Mouse (Mus musculus): ENCODE measurements around the gene Cyb5r3. TPM values are rescaled to one million over a fixed set of nuclear protein-coding genes. Genes with fewer than 3 reads are reported as not detected.

The Cyb5r3 gene
- polyA plus RNA-seq, 1 experiment: 707 TPM

DNA sequence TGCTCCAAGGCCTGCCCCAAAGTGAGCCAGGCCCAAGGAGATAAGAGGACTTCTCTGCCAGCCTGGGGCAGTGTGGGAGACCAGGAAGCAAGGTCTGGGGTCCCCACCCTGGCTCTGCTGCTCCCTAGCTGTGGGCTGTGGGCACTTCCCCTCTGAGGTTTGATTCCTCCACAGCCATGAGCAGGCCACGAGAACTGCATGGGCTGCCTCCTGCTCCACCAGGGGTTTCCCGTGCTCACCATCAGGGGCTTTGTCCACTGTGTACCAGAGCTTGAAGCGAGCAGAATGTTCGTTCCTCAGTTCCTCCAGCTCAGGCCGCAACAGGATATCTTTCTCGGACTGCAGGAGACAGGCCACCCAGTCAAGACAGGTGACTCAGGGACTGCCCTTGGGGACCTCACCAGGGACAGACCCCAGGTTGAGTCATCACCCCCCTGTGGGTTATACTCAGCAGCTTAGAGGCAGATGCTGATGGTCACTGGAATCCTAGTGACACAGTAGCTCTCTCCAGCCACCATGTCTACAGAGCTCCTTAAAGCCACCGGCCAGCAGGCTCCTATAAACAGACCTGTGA, 13.7 kb downstream of the Cyb5r3 start:
- no peaks in the 10 kb centered on the region for H3K27me3 ChIP-seq (ENCODE audit: control insufficient read depth, insufficient read depth, insufficient read length)
- TF ChIP-seq MYOG (IDR thresholded peaks at IDR 0.05; ENCODE audit: control insufficient read depth in 1 of 3, insufficient read depth in 1 of 3, insufficient read length in 2 of 3, low read depth in 2 of 3): peak in 1 of 3 experiments; percentile 1
- TF ChIP-seq POLR2AphosphoS2 (IDR thresholded peaks at IDR 0.05; ENCODE audit: insufficient read length, low read depth): peak; percentile 2
- TF ChIP-seq MYOD1 (IDR thresholded peaks at IDR 0.05; ENCODE audit: control insufficient read depth in 1 of 3, insufficient read length in 2 of 3, low read depth in 2 of 3): peak in 1 of 3 experiments; percentile 26
- TF ChIP-seq TCF12 (IDR thresholded peaks at IDR 0.05; ENCODE audit: insufficient read depth, poor library complexity, severe bottlenecking): no peak
- TF ChIP-seq REST (IDR thresholded peaks at IDR 0.05; ENCODE audit: insufficient read depth, insufficient read length): no peak
- no peak for TF ChIP-seq SRF (IDR thresholded peaks at IDR 0.05; ENCODE audit: control insufficient read depth, insufficient read length, low read depth)
- TF ChIP-seq CEBPB (IDR thresholded peaks at IDR 0.05; ENCODE audit: insufficient read depth, poor library complexity, severe bottlenecking): no peak
- no peak overlapping the region for H3K4me2 ChIP-seq (ENCODE audit: low read depth)
- no peaks in the 10 kb centered on the region for H3K79me2 ChIP-seq (ENCODE audit: control insufficient read depth, insufficient read depth)
- H3ac ChIP-seq (ENCODE audit: control insufficient read depth, insufficient read length): no peak overlapping the region
- H3K36me3 ChIP-seq (ENCODE audit: control insufficient read depth, insufficient read depth): peaks cover 36% of the 10 kb centered on the region
- no peak overlapping the region for H3K4me3 ChIP-seq

DNA sequence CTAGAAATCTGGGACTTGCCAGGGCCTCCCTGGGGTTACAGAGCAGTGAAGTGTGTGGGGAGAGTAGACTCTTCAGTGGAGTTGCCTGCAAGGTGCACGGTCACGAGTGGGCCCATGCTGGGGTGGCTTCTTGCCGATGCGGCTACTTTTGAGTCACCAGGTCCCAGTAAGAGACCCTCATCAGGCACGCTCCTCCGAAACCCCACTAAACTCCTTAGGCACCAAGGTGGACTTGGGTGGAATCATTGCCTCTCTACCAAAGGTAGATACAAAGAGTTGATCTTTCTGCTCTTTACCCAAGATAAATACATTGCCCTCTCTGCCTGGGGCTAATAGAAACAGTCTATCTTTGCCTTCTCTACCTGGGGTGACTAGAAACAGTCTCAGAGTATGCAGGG, 14.7 kb downstream of the Cyb5r3 start:
- no peaks in the 10 kb centered on the region for H3K27me3 ChIP-seq (ENCODE audit: control insufficient read depth, insufficient read depth, insufficient read length)
- no peak overlapping the region for H3ac ChIP-seq (ENCODE audit: control insufficient read depth, insufficient read length)
- TF ChIP-seq REST (IDR thresholded peaks at IDR 0.05; ENCODE audit: insufficient read depth, insufficient read length) (no peak), POLR2AphosphoS2 (IDR thresholded peaks at IDR 0.05; ENCODE audit: insufficient read length, low read depth) (no peak), MAX (IDR thresholded peaks at IDR 0.05; ENCODE audit: low read depth) (no peak), CEBPB (IDR thresholded peaks at IDR 0.05; ENCODE audit: insufficient read depth, poor library complexity, severe bottlenecking) (no peak), POLR2A (IDR thresholded peaks at IDR 0.05; ENCODE audit: insufficient read length, low read depth) (peak; percentile 4)
- no peak overlapping the region for H3K4me3 ChIP-seq
- H3K4me2 ChIP-seq (ENCODE audit: low read depth): peak overlapping the region; percentile 60
- no peaks in the 10 kb centered on the region for H3K79me2 ChIP-seq (ENCODE audit: control insufficient read depth, insufficient read depth)
- peaks cover 46% of the 10 kb centered on the region for H3K36me3 ChIP-seq (ENCODE audit: control insufficient read depth, insufficient read depth)

DNA sequence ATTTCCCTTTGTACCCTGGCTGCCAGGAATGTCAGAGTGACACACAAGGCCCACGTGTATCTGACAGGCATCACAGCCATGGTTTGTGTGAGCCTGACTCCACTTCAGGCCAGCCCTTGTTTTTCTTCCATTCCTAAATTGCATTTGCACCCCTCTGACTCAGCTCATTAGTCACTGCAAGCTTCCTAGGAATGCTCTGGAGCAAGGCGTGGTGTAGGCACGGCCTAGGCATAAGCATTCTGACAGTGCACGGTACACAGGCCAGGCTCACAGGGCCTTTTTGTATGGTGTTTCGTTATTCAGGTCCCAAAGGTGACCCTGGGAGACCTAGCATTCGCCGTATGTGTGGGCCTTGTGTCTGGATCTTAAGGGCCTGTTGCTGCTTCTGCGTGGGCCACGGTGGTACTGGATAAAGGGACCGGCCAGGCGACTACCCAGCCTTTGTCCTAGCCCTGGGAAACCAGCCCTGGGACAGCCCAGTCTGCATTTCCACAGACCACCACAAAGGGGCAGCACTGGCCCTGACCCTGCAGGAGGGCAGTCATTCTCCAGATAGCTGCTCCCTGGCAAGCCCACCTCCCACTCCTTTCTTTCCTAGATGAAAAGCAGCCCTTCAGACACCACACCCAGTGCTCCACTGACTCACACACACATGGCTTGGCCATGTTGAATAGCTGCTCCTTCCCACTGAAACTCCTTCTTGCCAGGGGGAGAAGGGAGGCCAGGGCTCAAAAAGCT, 15.3 kb downstream of the Cyb5r3 start:
- H3K4me3 ChIP-seq: no peak overlapping the region
- H3K79me2 ChIP-seq (ENCODE audit: control insufficient read depth, insufficient read depth): no peaks in the 10 kb centered on the region
- peaks cover 46% of the 10 kb centered on the region for H3K36me3 ChIP-seq (ENCODE audit: control insufficient read depth, insufficient read depth)
- no peaks in the 10 kb centered on the region for H3K27me3 ChIP-seq (ENCODE audit: control insufficient read depth, insufficient read depth, insufficient read length)
- H3K4me2 ChIP-seq (ENCODE audit: low read depth): peak overlapping the region; percentile 60
- H3ac ChIP-seq (ENCODE audit: control insufficient read depth, insufficient read length): no peak overlapping the region
- TF ChIP-seq SRF (IDR thresholded peaks at IDR 0.05; ENCODE audit: control insufficient read depth, insufficient read length, low read depth) (peak; percentile 65), TCF12 (IDR thresholded peaks at IDR 0.05; ENCODE audit: insufficient read depth, poor library complexity, severe bottlenecking) (no peak), E2F4 (IDR thresholded peaks at IDR 0.05; ENCODE audit: insufficient read depth) (no peak), TCF3 (IDR thresholded peaks at IDR 0.05; ENCODE audit: insufficient read length, low read depth) (no peak), POLR2AphosphoS2 (IDR thresholded peaks at IDR 0.05; ENCODE audit: insufficient read length, low read depth) (peak; percentile 54), MYOG (IDR thresholded peaks at IDR 0.05; ENCODE audit: control insufficient read depth in 1 of 3, insufficient read depth in 1 of 3, insufficient read length in 2 of 3, low read depth in 2 of 3) (peak in 1 of 3 experiments; percentile 62), USF1 (IDR thresholded peaks at IDR 0.05; ENCODE audit: low read depth) (no peak), REST (IDR thresholded peaks at IDR 0.05; ENCODE audit: insufficient read depth, insufficient read length) (no peak), POLR2A (IDR thresholded peaks at IDR 0.05; ENCODE audit: insufficient read length, low read depth) (peak; percentile 59), MAX (IDR thresholded peaks at IDR 0.05; ENCODE audit: low read depth) (peak; percentile 96), MYOD1 (IDR thresholded peaks at IDR 0.05; ENCODE audit: control insufficient read depth in 1 of 3, insufficient read length in 2 of 3, low read depth in 2 of 3) (peak in 2 of 3 experiments; percentile 11 to 52), CEBPB (IDR thresholded peaks at IDR 0.05; ENCODE audit: insufficient read depth, poor library complexity, severe bottlenecking) (peak; percentile 76; the same call in 1 of the 2 replicates)

DNA sequence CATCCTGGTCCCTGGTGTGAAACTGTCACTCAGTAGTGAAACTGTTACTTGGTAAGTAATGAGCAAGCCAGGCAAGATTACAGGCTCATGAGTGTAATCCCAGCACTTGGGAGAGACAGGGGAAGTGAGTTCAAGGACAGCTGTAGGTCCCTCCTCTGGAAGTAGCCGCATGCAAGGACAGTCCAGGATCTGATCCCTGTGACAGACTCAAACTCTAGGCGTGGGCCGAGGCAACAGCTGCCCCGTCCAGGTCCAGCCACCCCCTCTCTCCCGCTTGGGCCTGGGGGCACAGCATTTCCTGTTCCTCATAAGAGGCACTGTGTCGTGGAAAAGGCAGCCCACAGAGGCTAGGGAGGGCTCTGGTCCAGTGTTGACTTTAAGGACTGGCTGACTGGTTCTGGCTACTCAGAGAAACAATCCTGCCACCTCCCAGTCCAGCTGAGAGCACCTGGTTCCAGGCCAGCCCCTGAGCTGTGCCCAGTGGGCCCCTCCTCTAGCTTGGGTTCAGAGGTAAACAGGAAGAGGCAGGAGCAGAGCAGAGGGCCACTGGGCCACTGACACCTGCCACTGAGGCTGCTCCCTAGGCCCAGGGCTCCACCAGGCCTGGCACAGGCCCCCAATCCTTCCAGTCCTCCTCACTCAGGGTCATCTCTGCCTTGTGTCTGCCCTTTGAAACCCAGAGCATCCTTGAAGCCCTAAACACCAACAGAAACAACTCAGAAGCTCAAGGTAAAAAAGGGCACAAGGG, 16.5 kb downstream of the Cyb5r3 start:
- Histone ChIP-seq H3ac (ENCODE audit: control insufficient read depth, insufficient read length) (no peak overlapping the region), H3K36me3 (ENCODE audit: control insufficient read depth, insufficient read depth) (peaks cover 46% of the 10 kb centered on the region), H3K4me2 (ENCODE audit: low read depth) (peak overlapping the region; percentile 19), H3K27me3 (ENCODE audit: control insufficient read depth, insufficient read depth, insufficient read length) (no peaks in the 10 kb centered on the region), H3K4me3 (no peak overlapping the region), H3K79me2 (ENCODE audit: control insufficient read depth, insufficient read depth) (no peaks in the 10 kb centered on the region)
- TF ChIP-seq USF1 (IDR thresholded peaks at IDR 0.05; ENCODE audit: low read depth) (no peak), POLR2A (IDR thresholded peaks at IDR 0.05; ENCODE audit: insufficient read length, low read depth) (peak; percentile 5), CEBPB (IDR thresholded peaks at IDR 0.05; ENCODE audit: insufficient read depth, poor library complexity, severe bottlenecking) (no peak), REST (IDR thresholded peaks at IDR 0.05; ENCODE audit: insufficient read depth, insufficient read length) (no peak), MYOD1 (IDR thresholded peaks at IDR 0.05; ENCODE audit: control insufficient read depth in 1 of 3, insufficient read length in 2 of 3, low read depth in 2 of 3) (peak in 2 of 3 experiments; percentile 68 to 95), MYOG (IDR thresholded peaks at IDR 0.05; ENCODE audit: control insufficient read depth in 1 of 3, insufficient read depth in 1 of 3, insufficient read length in 2 of 3, low read depth in 2 of 3) (peak; percentile 47 to 92 (median 71))
